Mouse (Mus musculus) testis, adult 2 months (tissue): ENCODE results near the gene Esp6.

Experiments used
- CTCF ChIP-seq: fragments of 200-500 bp; IDR thresholded peaks from 2 replicates; pipeline ENCODE4 v1.5.1; 2012; ENCODE audit warnings: low read depth, mild to moderate bottlenecking, inconsistent platforms, low read length, moderate library complexity; ENCODE audit not compliant: control insufficient read depth, insufficient read depth, insufficient replicate concordance
- POLR2A ChIP-seq: fragments of 200-500 bp; IDR thresholded peaks from 2 replicates; pipeline ENCODE4 v1.6.1; 2012; ENCODE audit warnings: low read depth, mild to moderate bottlenecking, inconsistent platforms, low read length, moderate library complexity; ENCODE audit not compliant: control insufficient read depth

DNA sequence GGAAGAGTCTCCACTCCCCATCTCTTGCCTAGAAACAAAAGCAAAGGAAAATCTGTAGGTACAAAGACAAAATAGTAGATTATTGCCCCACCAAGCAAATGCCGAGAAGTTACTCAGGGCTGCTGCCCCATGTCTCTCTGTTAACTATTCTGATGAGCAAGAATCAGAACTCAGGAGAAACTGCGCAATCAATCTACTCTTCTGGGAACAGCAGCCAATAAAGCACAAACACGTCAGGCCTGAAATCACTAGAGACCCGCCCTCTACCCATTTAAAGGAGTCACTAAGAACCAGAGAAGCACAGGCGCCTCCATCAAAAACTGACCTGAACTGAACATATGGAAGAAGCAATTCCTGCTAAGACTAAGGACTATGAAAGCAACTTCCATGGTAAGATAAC is at the start of gene Esp6:
- TF ChIP-seq POLR2A = no peak
- TF ChIP-seq CTCF = no peak
